Mouse (Mus musculus) right cerebral cortex, postnatal 10 days (tissue): ENCODE results near the gene Rdh5.

Experiments used
- DNase-seq, 2 experiments: peaks; one replicate each; pipeline ENCODE4 v3.0.0; 2021; ENCODE audit warnings: low spot score in 2 of 2

Gene Rdh5

DNA sequence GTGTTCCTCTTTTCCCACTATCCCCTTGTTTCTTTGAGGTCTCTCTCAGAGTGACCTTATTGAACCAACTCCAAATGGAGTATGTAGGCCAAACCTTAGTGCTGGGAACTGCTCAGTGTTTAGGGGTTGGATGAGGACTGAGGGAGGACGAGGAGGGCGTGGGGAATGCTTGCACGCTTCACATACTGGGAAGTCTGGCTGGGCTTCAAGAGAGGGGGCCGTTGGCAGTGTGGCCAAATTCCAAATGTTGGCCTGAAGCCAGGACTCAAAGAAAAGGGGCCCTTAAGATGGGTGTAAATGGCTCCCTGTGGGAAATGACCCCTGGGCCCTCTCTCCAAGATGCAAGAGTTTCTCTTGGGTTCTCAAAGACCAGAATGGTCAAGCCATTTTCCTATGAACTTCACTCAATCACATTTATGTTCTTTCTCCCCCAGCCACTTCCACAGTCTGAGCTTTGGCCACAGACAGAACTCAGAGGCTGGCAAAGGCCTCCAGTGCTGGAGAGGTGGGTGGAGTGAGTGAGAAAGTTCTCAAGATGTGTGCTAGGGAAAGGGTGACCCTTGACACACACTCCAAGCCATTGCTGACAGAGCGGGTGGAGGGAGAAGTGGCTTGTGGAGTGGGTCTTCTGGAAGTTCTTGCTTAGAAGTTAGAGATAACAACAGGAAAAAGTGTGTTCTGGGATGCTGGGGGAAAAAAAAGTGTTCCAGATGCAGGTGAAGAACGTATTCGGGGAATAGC lies 7.1 kb upstream of the Rdh5 start:
- DNase-seq, result peak; percentile 55 to 62

DNA sequence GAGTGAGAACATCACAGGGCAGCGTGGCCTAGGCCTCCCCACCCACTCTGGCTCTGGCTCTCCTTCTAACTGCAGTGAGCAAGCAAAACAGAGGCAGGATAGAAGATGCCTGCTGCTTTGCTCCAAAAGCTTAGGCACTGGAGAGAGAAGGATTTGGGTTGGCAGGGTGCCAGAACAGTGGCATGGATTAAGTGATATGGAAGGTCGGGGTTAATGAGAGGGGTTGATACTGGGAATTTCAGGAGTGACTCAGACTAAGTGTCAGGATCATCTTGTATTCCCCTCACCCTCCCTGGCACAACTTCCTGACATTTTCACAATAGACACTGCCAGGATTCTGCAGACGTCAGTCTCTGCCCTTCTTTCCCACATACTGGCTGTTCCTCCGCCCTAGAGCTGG lies 5.7 kb upstream of the Rdh5 start:
- DNase-seq, result peak in 1 of 2 experiments; percentile 46

DNA sequence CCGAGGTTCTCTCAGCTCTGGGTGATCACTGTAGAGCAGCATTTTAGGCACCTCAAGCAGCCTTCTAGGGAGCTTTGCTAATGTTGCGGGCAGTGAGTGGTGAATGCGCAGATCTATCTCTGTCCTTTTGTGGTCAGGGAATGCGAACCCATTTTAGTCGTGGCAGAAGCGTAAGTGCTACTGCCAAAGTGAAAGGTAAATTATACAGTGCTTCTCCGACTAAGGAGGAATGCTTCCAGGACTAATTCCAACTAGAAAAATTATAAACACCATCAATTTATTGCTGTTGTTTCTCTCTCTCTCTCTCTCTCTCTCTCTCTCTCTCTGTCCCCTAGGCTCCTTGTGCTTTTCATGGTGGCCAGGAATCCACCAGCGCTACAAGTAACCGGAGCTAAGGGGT lies 1.2 kb upstream of the Rdh5 start, which contains the start of gene Bloc1s1:
Gene Bloc1s1, minus strand, starts transcription at position 101 of the 400 bp plus-strand sequence.
- no peak for DNase-seq

DNA sequence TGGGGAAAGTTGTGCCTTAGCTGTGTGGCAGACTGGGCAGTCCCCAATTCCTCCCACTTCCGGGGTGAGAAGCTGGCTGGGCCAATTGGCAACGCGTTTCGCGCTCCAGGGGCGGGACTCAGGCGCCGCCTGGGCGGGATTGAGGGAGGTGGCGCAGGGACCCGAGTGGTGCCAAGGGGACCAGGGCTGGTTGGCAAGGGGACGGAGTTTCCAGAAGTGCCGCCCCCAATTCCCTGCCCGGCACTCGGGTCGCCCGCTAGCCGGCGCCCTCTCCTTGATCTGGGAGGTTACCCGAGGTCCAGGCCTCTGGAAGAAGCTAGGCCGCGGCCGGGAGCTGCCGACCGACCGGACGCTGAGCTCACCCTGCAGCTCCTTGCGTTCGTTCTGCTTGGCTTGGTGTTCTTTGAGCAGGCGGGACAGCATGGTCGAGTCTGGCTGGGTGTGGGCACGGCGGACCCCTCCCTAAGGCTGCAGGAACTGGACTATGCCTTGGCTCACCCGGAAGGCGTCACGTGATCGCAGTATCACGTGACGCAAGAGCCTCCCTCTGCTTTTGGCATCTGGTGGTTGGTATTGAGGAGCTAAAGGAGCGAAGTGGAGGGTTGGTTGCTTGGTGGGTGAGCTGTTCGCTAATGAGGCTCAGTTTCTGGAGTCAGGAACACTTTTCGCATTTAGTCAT lies 464 bp upstream of the Rdh5 start:
- DNase-seq, result peak; percentile 96 to 97

DNA sequence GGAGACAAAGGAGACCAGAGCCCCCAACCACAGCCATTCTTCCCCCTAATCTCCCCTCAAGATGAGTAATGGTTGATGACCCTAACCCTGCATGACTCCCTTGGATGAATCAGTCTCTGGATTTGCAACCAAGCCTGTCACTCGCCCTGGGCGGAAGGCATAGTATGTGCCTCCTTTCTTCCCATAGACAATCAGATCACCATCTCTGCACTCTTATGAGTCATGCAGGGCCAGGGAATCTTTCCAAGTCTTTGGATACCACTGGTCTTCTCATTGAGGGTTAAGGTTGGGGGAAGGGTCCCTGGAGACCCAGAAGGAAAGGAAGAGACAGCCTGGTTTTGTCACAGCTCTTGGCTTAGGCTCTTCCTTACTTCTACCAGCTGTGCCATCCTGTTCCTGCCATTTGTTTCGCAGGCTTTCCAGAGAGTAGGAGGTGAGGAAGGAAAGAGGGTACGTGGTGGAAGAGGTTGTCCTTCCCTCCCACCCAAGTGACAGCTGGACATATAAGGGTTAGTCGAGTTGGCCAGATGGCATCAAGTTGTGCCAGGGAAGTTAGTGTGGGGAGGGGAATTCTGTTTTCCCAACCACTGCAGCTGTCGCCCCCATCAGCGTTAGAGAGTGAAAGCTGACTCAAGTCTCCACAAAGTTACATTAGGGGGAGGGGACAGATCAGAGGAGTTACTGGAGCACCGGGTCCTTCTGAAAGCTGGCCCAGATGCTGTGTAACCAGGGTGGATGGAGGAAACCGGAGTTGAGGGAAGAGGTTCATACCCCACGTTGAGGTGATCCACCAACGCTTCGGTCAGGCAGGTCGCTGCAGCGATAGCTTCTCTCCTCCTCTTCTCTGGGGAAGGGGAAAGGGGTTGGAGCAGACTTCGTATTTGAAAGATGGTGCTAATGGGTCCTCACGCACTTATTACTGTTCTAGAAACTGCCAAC lies 536 bp downstream of the Rdh5 start:
- peak in 1 of 2 experiments; percentile 31 for DNase-seq

DNA sequence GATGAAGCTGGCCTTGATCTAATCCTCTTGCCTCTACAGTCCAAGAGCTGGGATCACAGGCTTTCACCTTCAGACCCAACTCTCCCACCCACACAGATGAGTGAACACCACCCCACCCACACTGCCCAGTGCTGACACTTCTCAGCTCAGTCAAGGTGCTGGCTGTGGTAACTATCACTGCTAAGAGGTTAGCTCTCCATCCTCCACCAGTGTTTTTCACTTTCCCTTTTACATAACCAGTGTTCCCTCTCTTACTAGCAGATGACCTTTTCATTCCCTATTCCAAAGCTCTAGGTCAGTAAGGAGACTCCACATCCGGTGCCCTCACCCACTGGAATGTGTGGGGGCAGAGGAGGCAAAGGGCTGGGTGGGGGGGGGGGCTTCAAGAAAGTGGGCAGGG lies 1.4 kb downstream of the Rdh5 start:
- DNase-seq, result no peak

DNA sequence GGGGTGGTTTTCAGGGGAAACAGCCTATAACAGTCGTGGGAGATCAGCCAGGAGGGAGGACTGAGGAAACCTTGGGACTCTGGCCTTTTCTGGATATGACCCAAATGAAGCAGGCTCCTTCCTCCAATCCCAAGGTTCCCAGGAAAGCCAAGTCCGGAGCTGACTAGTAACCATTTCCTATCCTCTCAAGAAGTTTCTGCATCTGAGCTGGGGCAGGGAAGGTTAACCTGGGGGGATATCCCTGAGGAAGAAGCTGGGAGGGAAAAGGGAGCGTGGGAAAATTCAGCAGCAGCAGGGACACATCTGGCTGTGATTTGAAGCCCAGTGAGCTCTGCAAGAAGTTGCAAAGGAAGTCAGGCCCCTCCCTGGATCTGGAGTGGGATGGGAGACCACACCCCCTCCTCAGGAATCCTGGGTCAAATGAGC lies 1.9 kb downstream of the Rdh5 start:
- DNase-seq, result no peak

DNA sequence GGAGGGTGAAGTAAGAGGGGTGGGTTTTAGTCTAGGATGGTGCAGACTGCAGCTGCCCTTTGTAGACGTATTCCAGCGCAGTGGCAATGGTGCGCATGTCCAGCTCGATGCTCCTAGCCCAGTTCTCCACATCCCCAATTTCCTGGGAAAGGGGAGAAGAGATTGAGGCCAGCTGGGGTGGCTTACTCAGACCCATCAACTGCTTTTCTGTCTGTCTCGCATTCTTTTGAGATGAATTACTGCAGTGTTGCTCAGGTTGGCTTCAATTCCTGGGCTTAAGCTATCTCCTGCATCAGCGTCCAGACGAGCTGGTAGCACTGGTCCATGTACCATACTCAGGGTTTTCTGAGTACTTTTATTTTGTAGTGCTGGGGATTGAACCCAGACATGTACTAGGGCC lies 2.7 kb downstream of the Rdh5 start:
- DNase-seq, result no peak

DNA sequence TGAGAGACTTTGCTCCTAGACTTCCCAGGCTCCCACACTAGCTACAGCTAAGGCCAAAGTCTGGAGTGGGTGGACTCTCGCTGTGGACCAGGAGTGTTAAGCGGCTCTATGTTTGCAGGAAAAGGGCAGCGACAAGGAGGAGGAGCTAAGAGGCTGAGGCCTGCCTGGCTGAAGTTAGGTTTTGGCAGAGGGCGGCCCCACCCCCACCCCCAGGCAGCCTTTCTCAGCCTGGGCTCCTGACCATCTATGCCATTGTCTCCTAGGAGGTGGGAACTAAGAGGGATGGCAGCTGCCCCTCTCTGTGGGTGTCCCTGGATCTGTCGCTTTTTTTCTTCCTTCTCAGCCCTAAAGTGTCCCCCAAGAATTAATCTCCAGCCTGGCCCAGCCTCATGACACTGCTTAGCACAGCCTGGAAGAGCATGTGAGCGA lies 3.5 kb downstream of the Rdh5 start:
- peak; percentile 44 to 58 for DNase-seq

DNA sequence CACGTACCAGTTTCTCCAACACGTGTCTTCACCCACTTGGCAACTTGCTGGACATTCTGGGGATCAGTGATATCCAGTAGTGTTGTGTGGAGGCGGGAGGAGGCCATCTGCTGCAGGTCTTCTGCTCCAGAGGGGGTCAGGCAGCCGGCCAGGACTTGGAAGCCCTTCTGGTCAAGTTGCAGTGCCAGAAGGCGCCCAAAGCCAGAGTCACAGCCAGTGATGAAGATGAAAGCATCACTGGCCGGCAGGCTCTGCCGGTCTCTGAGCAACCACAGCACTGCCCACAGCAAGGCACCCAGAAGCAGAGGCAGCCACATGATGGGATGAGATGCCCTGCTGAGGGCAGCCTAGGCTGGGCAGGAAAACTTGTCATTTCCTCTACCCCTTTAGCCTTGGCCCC lies 4.4 kb downstream of the Rdh5 start:
- peak; percentile 75 to 78 for DNase-seq

DNA sequence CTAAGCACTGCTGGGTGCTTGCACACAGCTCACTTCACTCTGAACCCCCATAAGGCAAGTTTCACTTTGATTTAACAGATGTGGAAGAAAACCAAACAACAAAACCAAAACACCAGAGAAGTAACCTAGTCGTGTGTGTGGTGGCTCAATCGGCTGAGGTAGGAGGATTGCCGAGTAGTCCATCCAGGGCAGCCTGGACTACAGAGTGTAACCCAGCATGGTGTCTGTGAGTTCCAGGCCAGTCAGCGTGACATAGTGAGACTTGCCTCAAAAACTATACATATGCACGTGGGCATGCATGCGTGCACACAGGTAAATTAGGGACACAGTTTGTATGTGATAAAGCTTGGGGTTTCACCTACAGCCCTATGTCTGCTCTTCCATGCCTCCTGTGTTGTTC lies 5.3 kb downstream of the Rdh5 start:
- DNase-seq, result no peak

DNA sequence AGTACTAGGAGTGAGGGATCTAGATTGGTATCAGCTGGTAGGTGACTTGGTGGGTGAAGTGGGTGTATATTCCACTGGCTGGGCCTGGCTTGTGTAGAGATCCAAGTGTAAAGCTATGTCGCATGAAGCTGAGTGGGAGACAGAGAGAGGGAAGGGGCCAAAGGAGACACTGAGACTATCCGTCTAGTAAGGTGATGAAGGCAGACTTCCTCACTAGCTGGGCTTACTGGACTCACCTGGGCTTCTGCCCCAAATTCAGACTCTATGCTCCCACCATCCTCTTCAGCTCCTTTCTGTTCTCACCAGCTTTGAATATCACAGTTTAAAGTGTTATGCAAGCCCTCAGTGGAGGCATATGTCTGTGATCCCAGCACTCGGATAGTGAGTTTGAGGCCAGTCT lies 6.0 kb downstream of the Rdh5 start:
- no peak for DNase-seq

DNA sequence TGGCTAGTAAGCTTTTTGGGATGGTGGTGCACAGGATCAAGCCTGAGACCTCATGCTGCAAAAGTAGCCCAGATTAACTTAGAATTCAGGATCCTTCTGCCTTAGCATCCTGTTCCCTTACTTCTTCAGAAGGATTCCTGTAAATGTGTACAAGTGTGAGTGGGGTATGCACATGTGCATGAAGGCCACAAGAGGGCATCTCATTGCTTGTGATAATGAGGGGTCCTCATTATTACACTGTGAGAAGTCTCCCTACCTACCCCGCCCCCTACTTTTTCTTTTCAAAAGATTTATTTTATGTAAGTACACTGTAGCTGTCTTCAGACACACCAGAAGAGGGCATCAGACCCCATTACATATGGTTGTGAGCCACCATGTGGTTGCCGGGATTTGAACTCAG lies 7.1 kb downstream of the Rdh5 start:
- DNase-seq, result no peak

DNA sequence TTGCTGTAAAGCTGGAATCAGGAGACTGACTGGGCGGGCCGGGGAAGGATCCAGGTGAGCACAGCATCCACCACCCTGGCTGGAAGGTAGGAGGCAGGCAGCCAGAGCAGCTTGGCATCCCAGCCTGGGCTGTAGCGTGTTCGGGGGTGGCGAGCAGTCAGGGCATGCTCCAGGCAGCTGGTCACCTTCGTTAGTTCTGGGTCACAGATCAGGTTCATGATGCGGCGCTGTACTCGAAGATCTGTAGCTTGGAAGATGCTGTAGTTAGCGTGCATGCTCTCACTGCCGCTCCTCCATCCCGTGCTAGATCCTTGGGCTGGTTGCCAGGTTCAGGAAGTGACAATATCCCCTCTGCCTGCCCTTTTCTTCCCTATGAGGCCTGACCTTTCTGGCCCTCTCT lies 9.0 kb downstream of the Rdh5 start:
- DNase-seq, result peak; percentile 40

DNA sequence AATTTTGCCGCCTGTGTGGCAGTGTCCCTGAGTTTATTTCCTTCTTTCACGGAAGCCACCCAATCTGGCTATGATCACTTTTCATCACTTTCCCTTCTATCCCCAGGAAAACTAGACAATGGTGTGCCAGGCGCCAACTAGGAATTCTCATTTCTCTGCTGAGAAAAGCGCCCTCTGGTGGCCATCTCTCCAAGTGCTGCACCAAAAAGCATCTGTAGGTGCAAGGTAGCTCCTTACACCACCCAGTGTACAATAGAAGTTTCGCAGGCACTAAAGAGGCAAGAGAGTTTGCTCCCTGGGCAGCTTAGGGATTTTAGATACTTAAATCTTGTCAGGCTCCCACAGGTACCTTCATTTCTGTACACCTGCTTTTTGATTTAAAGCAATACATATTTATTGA lies 9.5 kb downstream of the Rdh5 start:
- DNase-seq, result peak; percentile 90 to 92

DNA sequence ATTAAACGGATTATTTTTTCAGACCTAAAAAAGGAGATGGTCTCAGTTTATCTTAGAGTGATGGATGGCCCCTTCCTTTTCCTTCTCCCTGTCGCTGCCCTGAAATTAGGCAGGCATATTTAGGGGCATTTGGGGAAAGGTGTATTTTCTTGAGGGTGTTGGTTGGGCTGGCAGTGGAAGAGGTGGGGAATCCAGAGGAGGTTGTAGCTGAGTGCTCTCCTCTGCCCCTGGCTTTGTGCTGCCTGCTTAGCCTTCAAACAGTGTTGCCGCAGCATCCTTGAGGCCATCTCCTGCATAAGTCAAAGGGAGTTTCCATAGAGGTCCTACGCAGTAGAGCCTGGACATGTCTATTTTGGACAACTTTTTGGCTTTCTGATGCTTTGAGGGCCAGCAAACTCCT lies 9.9 kb downstream of the Rdh5 start:
- no peak for DNase-seq

DNA sequence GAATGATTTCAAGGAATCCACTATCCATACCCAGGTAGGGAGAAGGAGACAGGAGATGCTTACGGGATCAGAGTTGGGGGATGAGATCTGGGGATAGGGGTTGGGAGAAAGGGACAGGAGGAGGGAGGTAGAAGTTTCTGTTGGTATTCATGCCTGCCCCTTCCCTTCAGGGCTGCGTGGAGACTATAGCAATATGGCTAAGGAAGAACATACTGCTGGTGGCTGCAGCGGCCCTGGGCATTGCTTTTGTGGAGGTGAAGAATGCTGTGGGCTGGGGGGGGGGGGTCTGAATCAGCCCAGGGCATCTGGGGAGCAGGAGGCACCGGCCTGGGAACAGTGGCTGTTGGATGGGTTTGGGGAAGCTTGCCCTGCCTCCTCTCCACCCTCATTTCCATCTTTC lies 10.4 kb downstream of the Rdh5 start:
- DNase-seq, result no peak

DNA sequence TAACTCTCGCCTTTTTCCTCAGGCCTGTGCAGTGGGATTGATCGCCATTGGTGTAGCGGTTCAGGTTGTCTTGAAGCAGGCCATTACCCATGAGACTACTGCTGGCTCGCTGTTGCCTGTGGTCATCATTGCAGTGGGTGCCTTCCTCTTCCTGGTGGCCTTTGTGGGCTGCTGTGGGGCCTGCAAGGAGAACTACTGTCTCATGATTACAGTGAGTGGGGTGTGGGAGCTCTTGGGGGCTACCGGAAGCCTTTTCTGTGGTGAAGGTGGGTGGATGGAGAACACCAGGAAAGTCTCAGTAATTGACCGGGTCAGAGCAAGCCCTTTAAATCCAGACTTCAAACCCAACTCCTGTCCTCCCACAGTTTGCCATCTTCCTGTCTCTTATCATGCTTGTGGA lies 11.3 kb downstream of the Rdh5 start:
- DNase-seq, result no peak

DNA sequence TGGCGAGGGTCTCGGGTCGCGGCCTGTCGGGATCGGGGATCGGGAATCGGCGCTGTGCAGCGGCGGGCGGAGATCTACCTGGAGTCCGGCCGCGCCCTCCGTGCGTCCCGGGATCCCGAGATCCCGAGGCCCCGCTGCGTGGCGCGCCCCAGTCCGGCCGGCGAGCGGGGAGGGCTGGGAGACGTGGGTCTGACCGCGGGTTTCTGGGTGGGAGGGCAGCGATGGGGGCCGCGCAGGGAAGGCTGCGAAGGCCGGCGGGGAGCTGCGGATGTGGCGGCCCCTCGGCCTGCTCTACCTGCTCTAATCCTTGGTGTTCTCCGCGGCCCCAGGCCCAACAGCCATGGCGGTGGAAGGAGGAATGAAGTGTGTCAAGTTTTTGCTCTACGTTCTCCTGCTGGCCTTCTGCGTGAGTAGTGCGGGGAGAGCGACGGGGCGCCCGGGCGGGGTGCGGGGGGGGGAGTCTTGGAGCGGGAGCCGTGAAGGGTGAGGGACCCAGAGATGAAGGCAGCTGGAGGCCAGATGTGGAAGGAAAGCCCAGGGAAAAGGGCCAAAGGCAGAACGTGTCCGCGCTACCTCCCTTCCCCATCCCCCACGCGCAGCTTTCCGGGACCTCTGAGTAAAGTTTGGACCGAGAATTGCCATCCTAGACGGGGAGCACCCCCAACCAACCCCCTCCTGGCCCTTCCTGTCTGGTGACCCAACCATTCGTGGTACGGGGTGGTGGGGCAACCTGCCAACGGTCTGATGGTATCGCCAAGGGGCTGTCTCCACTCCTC lies 12.4 kb downstream of the Rdh5 start:
- peak; percentile 78 to 83 for DNase-seq

DNA sequence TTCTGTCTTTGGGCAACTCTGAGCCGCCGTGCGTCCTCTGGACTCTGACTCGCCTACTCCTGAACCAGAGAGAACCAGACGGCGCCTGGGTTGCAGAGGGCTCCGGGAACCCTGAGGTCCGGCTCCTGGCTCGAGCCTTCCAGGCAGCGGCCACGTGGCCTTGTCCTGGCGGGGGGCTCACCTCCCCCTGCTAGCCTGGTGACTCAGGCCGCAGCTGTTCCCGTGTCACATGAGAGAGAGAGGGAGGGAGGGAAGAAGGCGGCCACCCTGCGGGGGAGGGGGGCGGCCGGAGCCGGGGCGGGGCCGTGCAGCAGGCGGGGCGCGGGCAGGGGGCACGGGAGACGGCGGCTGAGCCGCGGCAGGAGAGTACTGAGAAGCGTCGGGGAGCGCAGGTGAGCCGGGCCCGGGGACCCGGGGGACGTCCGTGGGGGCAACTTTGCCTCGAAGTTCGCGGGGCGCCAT lies 13.1 kb downstream of the Rdh5 start:
- DNase-seq, result peak; percentile 79 to 85

DNA sequence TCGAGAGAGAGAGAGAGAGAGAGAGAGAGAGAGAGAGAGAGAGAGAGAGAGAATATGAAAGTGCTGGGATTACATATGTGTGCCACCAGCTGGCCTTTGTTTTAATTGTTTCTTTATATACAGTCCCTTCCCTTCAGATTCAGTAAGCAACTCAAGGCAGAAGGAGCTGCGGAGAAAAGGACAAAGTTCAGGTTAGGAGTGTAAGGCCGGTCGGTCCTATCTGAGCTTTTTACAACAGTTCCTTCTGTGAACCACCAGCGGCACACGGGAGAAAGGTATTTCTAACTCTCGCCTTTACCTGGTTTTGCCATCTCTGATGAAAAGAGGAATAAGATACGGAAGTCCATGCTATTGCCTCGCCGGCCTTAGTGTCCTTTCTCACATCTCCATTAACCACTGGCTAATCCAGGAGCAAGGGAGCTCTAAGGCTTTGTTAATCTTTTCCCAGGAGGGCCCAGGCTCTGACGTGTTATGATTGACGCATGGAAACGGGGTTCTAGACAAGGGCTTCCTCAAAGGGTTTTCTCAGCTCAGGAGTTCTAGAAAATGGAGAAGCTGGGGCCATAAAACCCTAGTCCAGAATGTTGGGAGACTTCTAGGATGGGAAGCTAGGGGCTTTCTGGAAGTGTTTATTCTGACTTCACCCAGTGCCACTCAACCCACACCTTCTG lies 13.8 kb downstream of the Rdh5 start:
- DNase-seq, result no peak
